Mouse (Mus musculus) lung, postnatal 0 days (tissue): ENCODE results near the gene Diaph3.

Experiments
- CTCF ChIP-seq: IDR thresholded peaks from 2 replicates; pipeline ENCODE4 v1.5.1; 2016; ENCODE audit warnings: antibody characterized with exemption, mild to moderate bottlenecking
- EP300 ChIP-seq: IDR thresholded peaks from 2 replicates; pipeline ENCODE4 v1.6.1; 2016; ENCODE audit warnings: antibody characterized with exemption, mild to moderate bottlenecking, control low read depth

- TF ChIP-seq CTCF (no peak), EP300 (no peak)
These were observed 478.2 kb downstream of the Diaph3 start for GRCm38 (mm10) chr14:86662846-86663245.
